Mouse (Mus musculus) embryonic facial prominence, embryonic 11.5 days (tissue): ENCODE data around the gene Slitrk3. TPM values are rescaled to one million over a fixed set of nuclear protein-coding genes. Genes with fewer than 3 reads are reported as not detected.

Experiments used
- ATAC-seq: fragments of 200-750 bp; cut with Nextera tagmentation; replicated peaks from 2 replicates; pipeline ENCODE4 v1.8.0; 2017; ENCODE audit warnings: low read depth; ENCODE audit not compliant: insufficient number of reproducible peaks, low FRiP score, low TSS enrichment
- DNase-seq: peaks from one replicate; pipeline ENCODE4 v3.0.0-alpha.2; 2015; ENCODE audit warnings: low spot score
- H3K27ac ChIP-seq: fragments of 300-500 bp; sonication (generic); replicated peaks from 2 replicates; pipeline ENCODE4 v1.5.1; 2014; ENCODE audit warnings: mild to moderate bottlenecking, low read depth, low read length, control low read depth
- H3K27me3 ChIP-seq: fragments of 300-500 bp; sonication (generic); 2 replicates; pipeline ENCODE4 v1.6.1; 2014; ENCODE audit warnings: mild to moderate bottlenecking, low read length, moderate library complexity, mixed read lengths; ENCODE audit not compliant: control insufficient read depth, insufficient read depth
- H3K36me3 ChIP-seq: fragments of 300-500 bp; sonication (generic); replicated peaks from 2 replicates; pipeline ENCODE4 v1.6.1; 2014; ENCODE audit warnings: low read depth, mild to moderate bottlenecking, low read length, moderate library complexity, mixed read lengths; ENCODE audit not compliant: control insufficient read depth, insufficient read depth
- H3K4me1 ChIP-seq: fragments of 300-500 bp; sonication (generic); 2 replicates; pipeline ENCODE4 v1.6.1; 2014; ENCODE audit warnings: low read length, mixed read lengths; ENCODE audit not compliant: control insufficient read depth, insufficient read depth
- H3K4me2 ChIP-seq: fragments of 300-500 bp; sonication (generic); 2 replicates; pipeline ENCODE4 v1.6.1; 2014; ENCODE audit warnings: low read depth, mild to moderate bottlenecking, control low read depth, low read length, moderate library complexity
- H3K4me3 ChIP-seq: fragments of 300-500 bp; sonication (generic); 2 replicates; pipeline ENCODE4 v1.5.1; 2014; ENCODE audit warnings: low read depth, low read length, control low read depth
- H3K9ac ChIP-seq: fragments of 300-500 bp; sonication (generic); replicated peaks from 2 replicates; pipeline ENCODE4 v1.6.1; 2014; ENCODE audit warnings: mild to moderate bottlenecking, control low read depth, low read length
- H3K9me3 ChIP-seq: fragments of 300-500 bp; sonication (generic); replicated peaks from 2 replicates; pipeline ENCODE4 v1.6.1; 2016; ENCODE audit warnings: mild to moderate bottlenecking, low read length, inconsistent platforms, mixed read lengths; ENCODE audit not compliant: control insufficient read depth
- WGBS: fragments of 180-500 bp; shearing (Covaris S2); extraction: QIAGEN DNeasy Blood & Tissue Kit; methylation state at CpG from one replicate; pipeline ENCODE4 v1.1.7; 2014; 5-methylcytosine and 5-hydroxymethylcytosine counted together
- polyA plus RNA-seq: library from polyadenylated mRNA; unstranded; fragments of >200 nt; fragmentation: Nextera tagmentation; extraction: Ambion mirVana; gene quantifications from 2 replicates; pipeline ENCODE4 v1.2.1, GENCODE M21; 2014

Gene Slitrk3
- polyA plus RNA-seq, 1 experiment from 2014 or later, result 0.63 TPM

DNA sequence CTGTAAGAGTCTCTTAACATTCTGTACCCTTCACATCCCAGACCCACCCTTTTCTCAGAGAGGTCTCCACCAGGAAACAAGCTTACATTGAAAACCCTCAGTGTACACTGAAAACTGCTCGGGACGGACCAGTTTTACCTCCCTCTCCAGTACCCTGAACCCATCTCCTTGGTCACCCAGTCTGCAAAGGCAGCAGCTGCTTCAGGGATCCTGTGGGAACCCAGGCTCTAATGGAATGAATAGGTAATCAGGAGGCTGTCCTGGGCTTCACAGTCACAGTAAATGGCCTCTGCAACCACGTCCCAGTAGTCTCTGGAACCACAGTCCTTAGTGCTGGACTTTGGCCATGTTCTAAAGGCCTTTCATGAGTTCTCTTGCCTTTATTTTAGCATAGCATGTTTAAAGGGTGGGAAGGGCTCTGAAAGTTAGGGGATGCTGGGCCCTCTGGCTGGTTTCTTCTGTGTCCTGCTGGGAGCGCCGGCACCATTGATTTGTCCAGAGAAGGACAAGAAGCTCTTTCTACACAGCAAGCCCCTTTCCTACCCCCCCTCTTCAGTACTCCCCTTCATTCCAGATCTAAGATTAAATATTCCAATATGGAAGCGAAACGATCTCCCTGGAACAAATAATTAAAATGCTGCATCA is 2.1 kb downstream of the Slitrk3 start:
- 29% methylated on average over 7 of the region's 7 CpGs for WGBS
- Histone ChIP-seq H3K4me3 (no peak overlapping the region), H3K9ac (no peak overlapping the region), H3K4me2 (no peak overlapping the region), H3K27ac (no peak overlapping the region), H3K4me1 (no peaks in the 10 kb centered on the region), H3K36me3 (no peaks in the 10 kb centered on the region), H3K9me3 (no peaks in the 10 kb centered on the region), H3K27me3 (peaks cover 23% of the 10 kb centered on the region)
- no peak for DNase-seq
- ATAC-seq, result no peak

DNA sequence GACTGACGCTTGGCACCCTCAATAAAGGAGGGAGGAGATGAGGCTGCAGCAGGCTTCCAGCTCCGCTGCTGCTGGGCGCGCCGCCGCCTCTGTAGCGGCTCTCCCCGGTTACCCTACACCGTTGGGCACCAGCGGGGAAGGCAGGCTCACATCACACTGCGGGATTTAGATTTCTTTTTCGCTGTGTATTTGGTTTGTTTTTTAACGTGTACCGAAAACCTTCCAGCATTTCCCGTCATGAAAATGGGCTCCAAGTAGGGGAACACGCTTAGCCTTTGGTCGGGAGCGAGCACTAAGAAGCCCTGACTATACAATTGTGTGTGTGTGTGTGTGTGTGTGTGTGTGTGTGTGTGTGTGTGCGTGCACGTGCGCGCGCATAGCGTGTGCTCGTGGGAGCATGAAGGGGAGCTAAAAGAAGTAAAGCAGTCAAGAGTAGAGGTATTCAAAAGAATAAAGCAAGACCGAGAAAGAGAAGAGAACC is 4.1 kb downstream of the Slitrk3 start:
- no peaks in the 10 kb centered on the region for H3K36me3 ChIP-seq
- no peak overlapping the region for H3K27ac ChIP-seq
- peak overlapping the region; percentile 41 for H3K4me3 ChIP-seq
- H3K4me1 ChIP-seq, result no peaks in the 10 kb centered on the region
- H3K4me2 ChIP-seq, result peak overlapping the region; percentile 56
- peak overlapping the region; percentile 39 for H3K9ac ChIP-seq
- WGBS, result 2% methylated on average over 26 of the region's 26 CpGs
- peak; percentile 80 for ATAC-seq
- H3K9me3 ChIP-seq, result no peaks in the 10 kb centered on the region
- peak; percentile 62 for DNase-seq
- peaks cover 23% of the 10 kb centered on the region for H3K27me3 ChIP-seq

DNA sequence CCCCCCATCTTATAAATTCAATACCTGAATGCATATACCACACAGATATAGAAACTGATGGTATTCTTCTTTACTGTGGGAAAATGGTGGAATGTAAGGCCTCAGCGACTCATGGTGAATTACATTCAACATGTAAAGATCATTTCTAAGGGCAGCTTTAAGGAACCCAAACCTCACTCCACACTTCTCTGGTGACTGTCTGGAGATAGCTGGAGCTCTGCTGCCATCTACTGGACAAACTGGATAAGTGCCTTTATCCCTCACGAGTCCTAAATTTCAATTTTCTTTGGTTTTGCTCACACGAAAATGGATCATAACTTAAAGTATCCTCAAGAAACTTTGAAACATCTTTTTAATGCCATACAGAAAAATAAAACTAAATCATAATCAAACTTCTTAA is 11.4 kb downstream of the Slitrk3 start:
- 2% methylated on average over 3 of the region's 3 CpGs for WGBS
- H3K4me1 ChIP-seq, result no peaks in the 10 kb centered on the region
- ATAC-seq, result 0 out of 2 replicates have a peak, but pooled peaks have one; percentile 34
- peak; percentile 84 for DNase-seq
- no peak overlapping the region for H3K4me3 ChIP-seq
- no peak overlapping the region for H3K4me2 ChIP-seq
- no peaks in the 10 kb centered on the region for H3K9me3 ChIP-seq
- no peak overlapping the region for H3K9ac ChIP-seq
- no peak overlapping the region for H3K27ac ChIP-seq
- no peaks in the 10 kb centered on the region for H3K36me3 ChIP-seq
- no peaks in the 10 kb centered on the region for H3K27me3 ChIP-seq

DNA sequence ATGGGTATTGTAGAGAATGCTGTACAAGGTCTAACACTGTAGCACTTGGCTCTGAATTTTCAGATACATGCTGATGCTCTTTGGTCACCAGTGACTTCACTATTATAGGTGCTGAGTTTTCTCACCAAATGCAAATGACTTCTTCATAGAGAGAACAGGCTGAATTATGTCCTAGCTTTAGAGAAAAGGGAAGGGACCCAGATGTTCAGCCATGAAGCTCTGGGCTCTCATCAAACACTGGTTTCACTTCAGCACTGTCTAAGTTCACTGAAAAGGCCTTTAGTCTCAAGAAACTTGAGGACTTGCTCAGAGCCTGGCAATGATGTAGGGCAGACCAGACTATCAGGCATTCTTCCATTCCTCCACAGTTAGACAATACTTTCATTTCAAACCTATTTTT is 15.3 kb downstream of the Slitrk3 start:
- no peak for ATAC-seq
- Histone ChIP-seq H3K9ac (no peak overlapping the region), H3K36me3 (no peaks in the 10 kb centered on the region), H3K4me2 (no peak overlapping the region), H3K27ac (no peak overlapping the region), H3K27me3 (no peaks in the 10 kb centered on the region), H3K4me3 (no peak overlapping the region), H3K9me3 (no peaks in the 10 kb centered on the region), H3K4me1 (no peaks in the 10 kb centered on the region)
- no peak for DNase-seq

DNA sequence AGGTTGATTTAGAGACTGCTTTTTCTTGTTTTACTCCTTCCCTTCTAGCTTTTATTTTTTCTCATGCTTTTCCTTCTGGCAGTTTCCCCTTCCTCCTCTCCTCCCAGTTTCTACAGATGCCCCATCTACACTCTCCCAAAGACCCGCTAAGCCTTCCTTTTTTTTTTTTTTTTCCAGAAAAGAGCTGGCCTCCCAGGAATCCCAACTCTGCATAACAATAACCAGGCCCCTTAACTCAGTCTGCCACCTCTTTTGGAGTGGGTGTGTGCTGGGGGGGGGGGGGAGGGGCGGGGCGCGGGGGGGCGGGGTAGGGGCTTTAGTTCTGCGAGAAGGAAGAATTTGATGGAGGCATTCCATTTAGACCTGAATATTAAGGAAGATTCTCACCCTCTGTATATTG is 51.6 kb downstream of the Slitrk3 start:
- Histone ChIP-seq H3K27me3 (no peaks in the 10 kb centered on the region), H3K36me3 (no peaks in the 10 kb centered on the region), H3K9me3 (no peaks in the 10 kb centered on the region), H3K4me2 (no peak overlapping the region), H3K4me3 (no peak overlapping the region), H3K4me1 (no peaks in the 10 kb centered on the region), H3K9ac (no peak overlapping the region), H3K27ac (no peak overlapping the region)
- ATAC-seq (no peak), DNase-seq (no peak)
- 29% methylated on average over 2 of the region's 6 CpGs for WGBS

DNA sequence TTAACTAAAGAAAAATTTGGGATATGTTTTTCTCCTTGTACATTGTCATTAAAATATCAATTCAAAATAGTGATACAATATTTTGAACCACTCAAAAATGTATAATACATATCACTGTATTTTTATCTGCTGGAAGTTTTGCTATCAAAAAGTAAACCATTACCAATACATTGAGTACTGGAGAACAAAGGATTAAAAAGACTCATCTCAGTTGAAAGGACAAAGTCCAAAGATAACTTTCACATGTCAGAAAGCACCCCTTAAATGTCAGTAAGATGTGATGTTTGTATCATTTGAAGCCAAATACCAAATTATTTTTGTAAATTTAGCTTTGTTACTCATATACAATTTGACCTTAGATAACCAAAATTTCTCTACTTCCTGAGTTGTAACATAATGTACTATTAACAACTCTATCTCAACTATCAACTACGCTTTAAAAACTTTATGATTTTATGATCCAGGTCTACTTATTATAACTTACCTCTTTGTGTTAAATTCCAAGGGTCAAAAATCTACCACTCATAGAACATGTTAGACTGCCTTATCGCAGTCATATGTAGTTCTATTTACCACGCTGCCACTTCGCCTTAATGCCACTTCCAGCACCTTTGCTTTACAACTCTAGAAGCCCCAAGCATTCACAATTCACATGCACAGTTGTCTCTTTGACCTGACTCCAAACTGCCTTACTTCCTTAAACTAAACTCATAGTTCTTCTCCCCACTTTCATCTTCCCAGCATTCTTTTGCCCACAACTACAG is 54.5 kb downstream of the Slitrk3 start:
- Histone ChIP-seq H3K9ac (no peak overlapping the region), H3K4me1 (no peaks in the 10 kb centered on the region), H3K27me3 (no peaks in the 10 kb centered on the region), H3K4me2 (no peak overlapping the region), H3K36me3 (no peaks in the 10 kb centered on the region), H3K27ac (no peak overlapping the region), H3K4me3 (no peak overlapping the region), H3K9me3 (no peaks in the 10 kb centered on the region)
- no peak for ATAC-seq
- WGBS, result 94% methylated on average over 4 of the region's 4 CpGs
- DNase-seq, result no peak

DNA sequence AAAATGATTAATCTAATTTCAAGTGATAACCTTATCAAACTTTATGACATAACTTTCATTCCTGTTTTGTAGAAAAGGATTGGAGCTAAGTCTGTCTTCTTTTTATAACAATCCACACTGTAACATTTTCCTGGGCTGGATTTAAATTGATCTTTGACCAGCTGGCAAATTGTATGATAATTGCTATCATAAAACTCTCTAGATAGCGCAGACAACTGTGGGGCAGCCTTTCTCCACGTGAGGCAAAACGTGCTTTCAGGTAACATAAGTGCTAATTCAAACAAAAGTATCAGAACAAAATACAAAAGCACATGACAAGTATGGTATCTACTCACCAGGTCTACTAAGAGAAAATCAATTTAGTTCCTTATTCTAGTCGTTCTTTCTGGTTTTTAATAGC is 60.1 kb downstream of the Slitrk3 start:
- H3K27me3 ChIP-seq, result no peaks in the 10 kb centered on the region
- 78% methylated on average over 4 of the region's 4 CpGs for WGBS

More for the DNA sequence above, 60.1 kb downstream of the Slitrk3 start:
- ATAC-seq, result no peak
- DNase-seq, result no peak
- Histone ChIP-seq H3K4me1 (no peaks in the 10 kb centered on the region), H3K4me3 (no peak overlapping the region), H3K9ac (no peak overlapping the region), H3K36me3 (no peaks in the 10 kb centered on the region), H3K4me2 (no peak overlapping the region), H3K9me3 (no peaks in the 10 kb centered on the region), H3K27ac (no peak overlapping the region)
